Mouse (Mus musculus): ENCODE measurements around the gene Zbtb1. TPM values are rescaled to one million over a fixed set of nuclear protein-coding genes. Genes with fewer than 3 reads are reported as not detected.

Zbtb1 gene
- 20.8 TPM for total RNA-seq (2023)

DNA sequence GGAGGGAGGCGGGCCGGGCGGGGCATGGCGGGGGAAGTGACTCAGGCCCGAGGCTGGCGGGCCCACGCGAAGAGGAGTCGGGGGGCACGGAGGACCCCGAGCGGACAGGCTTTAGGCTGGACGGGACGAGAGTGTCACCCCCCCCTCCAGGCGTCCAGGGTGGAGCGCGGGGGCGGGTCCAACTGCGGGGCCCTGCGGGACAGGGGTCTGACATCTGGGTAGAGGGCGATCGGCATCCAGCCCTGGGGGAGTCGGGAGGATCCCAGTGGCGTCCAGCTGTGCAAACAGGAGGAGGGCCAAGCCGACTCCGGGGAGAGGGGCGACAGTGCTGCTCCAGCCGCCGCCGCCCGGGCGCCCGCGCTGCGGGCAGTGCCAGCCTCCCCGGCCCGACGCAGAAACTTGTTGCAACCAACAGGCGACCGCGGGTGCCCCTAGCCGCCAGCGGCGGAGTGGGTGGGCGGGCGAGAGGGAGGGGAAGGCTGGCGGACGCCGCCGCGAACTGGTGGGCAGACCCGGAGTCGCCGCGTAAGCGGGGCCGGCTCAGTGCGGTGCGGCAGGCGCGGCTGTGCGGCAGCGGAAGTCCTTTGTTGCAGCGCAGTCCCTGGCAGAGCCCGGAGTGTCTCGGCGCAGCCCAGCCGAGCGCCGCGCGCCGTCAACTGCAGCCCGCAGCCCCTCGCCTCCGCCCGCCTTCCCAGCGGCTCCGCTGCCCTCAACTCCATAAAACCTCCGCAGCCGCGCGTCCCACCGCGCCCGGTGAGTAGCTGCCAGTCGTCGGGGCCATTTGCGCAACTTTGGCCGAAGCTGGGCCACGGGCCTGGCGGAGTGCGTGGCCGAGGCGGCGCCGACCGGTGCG is at the start of gene Zbtb1:
Gene Zbtb1 (plus strand): TSS at position 289 of the 853 bp plus-strand sequence.

DNA sequence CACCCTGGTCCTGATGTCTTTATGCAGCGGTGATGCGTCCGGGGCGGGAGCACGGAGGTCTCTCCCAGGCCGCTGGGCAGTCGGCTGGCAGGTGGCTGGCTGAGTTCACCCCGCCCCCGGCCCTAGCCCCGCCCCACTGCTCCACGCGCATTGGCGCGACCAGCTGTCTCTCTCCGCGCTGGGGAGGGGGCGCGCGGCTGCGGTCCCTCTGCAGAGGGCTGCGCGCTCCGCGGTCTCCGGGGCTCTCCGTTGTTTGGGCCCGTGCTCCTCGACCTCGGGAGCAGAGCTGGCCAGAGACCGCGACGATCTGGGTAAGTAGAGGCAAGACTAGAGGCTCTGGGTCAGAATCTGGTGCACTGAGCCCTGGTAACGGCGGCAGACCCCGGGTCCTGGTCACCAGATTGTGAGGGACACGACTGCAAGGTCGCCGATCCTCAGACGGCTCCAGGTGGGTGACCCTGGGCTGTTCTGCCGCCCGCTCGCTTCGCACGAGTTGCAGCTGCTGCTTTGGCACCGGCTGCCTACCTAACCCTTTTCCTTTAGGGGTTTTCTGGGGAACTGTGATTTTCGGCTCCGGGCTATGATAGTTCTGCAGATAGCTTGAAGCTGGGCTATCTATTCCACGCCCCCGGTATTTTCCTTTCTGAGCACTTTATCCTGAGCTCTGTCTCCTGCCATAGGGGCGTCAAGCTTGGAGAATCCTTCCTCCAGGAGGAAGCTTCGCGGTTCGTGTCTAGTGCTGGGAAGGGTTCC is 45.2 kb upstream of the Zbtb1 start, which contains the start of gene Akap5:
Gene Akap5 (plus strand): TSS at position 213 of the 753 bp plus-strand sequence.

DNA sequence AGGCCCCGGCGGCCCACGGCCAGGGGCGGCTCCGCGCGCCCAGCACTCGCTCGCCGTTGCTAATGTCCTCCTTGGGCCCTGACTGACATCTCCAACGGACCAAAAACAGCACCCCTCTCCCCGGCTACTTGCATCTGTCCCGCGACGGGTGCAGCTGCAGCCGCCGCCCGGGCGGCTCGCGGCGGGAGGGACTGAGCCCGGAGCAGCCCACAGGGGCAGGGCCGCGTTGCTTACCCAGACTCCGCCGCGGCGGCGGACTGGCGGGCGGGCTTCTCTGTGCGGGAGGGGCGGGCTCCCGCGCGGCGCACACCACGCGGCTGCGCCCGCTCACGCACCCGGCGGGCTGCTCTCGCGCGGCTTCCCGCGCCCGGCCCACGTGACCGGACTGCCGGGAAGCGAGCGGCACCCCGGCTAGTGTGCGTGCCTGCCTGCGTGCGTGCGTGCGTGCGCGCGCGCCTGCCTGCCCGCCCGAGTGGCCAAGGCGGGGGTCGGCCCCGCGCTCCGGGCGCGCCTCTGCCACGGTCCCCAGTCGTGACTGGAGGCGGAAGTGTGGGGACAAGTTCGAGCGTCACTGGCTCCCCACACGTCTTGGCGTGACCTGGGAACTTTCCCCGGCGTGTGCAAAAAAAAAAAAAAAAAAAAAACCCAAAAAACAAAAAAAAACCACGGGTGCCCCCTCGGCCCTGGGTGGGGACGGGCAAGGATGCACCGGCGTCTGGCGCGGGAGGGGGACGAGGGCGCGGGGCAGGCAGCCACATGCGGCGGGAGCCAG is 674 bp upstream of the Zbtb1 start, which contains the start of gene Zbtb25:
Gene Zbtb25 (minus strand): TSS at position 397 of the 772 bp plus-strand sequence.

DNA sequence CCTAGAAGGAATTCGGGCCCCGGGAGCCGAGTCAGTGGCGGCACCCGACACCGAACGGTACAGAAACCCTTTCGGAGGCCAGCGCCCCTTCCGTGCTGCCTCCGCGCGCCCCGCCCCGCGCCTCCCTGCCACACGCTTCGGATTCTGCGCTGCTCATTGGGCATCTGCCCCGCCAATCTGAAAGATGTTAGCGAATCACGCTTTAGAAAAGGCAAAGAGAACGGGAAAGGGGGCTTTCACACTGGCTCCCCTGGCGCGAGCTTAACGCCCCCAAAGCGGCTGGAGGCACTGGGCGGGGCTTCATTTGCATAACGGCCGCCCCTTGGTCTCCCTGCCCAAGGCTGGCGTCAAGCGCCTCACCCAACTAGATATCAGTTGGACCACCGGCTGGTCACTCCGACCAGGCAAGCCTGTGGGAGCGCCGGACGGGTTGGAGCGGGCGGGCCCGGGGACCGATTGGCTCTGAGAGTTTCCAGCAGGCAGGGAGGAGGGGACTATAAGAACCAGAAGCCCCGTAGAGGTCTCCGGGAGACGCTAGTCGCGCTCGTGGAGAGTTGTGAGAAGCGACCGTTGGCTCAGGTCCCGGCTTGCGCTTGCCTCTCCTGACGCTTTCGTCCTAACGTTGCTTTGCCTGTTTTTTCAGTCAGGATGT is 33.9 kb downstream of the Zbtb1 start, which contains the start of gene Hspa2:
Gene Hspa2 (plus strand): TSS at position 291 of the 652 bp plus-strand sequence.

DNA sequence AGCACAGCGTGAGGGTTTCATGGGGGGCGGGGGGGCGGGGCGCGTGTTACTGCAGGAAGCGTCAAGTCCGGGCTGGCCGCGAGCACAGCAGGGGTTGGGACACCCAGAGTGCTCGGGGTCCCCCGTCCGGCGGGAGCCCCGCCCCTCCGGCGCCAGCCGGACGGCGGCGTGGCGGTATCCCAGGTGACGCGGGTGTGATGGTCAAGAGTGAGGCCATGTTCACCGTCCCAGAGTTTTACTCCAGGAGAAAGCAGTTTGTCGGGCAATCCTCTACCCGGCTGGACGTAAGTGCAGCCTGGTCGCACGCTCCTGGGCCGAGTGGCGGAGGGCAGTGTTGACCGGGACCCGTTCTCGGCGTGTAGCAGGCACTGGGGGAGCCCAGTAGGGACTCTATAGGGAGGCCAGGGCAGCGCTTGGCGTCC is 47.4 kb downstream of the Zbtb1 start, which contains the start of gene Ppp1r36:
Gene Ppp1r36 (plus strand): TSS at position 106 of the 422 bp plus-strand sequence.

Other genes with a start within 250 kb of the Zbtb1 start
- gene Esr2, start 193.0 kb upstream of the Zbtb1 start, total RNA-seq (2023): not detected
- gene Tex21, start 123.5 kb upstream of the Zbtb1 start, total RNA-seq (2023): not detected
- 57.0 TPM for gene Mthfd1, start 115.0 kb upstream of the Zbtb1 start, total RNA-seq (2023)
- gene Akap5, start 45.4 kb upstream of the Zbtb1 start, total RNA-seq (2023): 0.67 TPM
- gene Zbtb25, start 664 bp upstream of the Zbtb1 start, total RNA-seq (2023): 47.1 TPM
- 4.4 TPM for gene Hspa2, start 33.9 kb downstream of the Zbtb1 start, total RNA-seq (2023)
- not detected for gene Ppp1r36, start 47.3 kb downstream of the Zbtb1 start, total RNA-seq (2023)
- 9.4 TPM for gene Plekhg3, start 160.6 kb downstream of the Zbtb1 start, total RNA-seq (2023)

All from CD4-positive naive resting alpha-beta T cell, adult 76 days (primary cell).